Mouse (Mus musculus) cerebellum, postnatal 14 days (tissue): ENCODE measurements around the gene Rnf157.
"Not testable (repeated sequence)": the region's sequence is repeated elsewhere in the genome, so short reads cannot be mapped to it uniquely, and the experiment has no call there.

Experiments used
- DNase-seq, 2 experiments: peaks; one replicate each; pipeline ENCODE4 v3.0.0; 2021; ENCODE audit warnings: mixed read lengths in 2 of 2

Rnf157 gene

GRCm38 (mm10) chr11:116433356-116434286 lies 20.8 kb upstream of the Rnf157 start, which contains the start of gene Ubald2:
TSS of gene Ubald2 (plus strand) at chr11:116434094.
- peak; percentile 99 for DNase-seq

GRCm38 (mm10) chr11:116432593-116433355 lies 19.9 kb upstream of the Rnf157 start:
- no peak for DNase-seq

GRCm38 (mm10) chr11:116432127-116432526 lies 19.3 kb upstream of the Rnf157 start:
- no peak for DNase-seq

- DNase-seq = no peak
These were observed 18.7 kb upstream of the Rnf157 start for GRCm38 (mm10) chr11:116431428-116432077.

GRCm38 (mm10) chr11:116430723-116431427 lies 18.0 kb upstream of the Rnf157 start:
- no peak for DNase-seq

GRCm38 (mm10) chr11:116429862-116430613 lies 17.2 kb upstream of the Rnf157 start:
- no peak for DNase-seq

- DNase-seq = no peak
These were observed 16.3 kb upstream of the Rnf157 start for GRCm38 (mm10) chr11:116428872-116429859.

GRCm38 (mm10) chr11:116426852-116427575 lies 14.2 kb upstream of the Rnf157 start:
- no peak for DNase-seq

- not testable (repeated sequence) for DNase-seq
These were observed 13.5 kb upstream of the Rnf157 start for GRCm38 (mm10) chr11:116426328-116426727.

- no peak for DNase-seq
These were observed 12.0 kb upstream of the Rnf157 start for GRCm38 (mm10) chr11:116424621-116425407.

- DNase-seq = no peak
These were observed 11.2 kb upstream of the Rnf157 start for GRCm38 (mm10) chr11:116423782-116424620.

GRCm38 (mm10) chr11:116423214-116423613 lies 10.4 kb upstream of the Rnf157 start:
- no peak for DNase-seq

- DNase-seq = no peak
These were observed 9.7 kb upstream of the Rnf157 start for GRCm38 (mm10) chr11:116422562-116422961.

- DNase-seq = no peak
These were observed 8.3 kb upstream of the Rnf157 start for GRCm38 (mm10) chr11:116421102-116421501.

- DNase-seq = no peak
These were observed 6.1 kb upstream of the Rnf157 start for GRCm38 (mm10) chr11:116418841-116419462.

GRCm38 (mm10) chr11:116418194-116418840 lies 5.5 kb upstream of the Rnf157 start:
- DNase-seq = peak in 1 of 2 experiments; percentile 29

GRCm38 (mm10) chr11:116417054-116417453 lies 4.2 kb upstream of the Rnf157 start:
- no peak for DNase-seq
